Mouse (Mus musculus): ENCODE data around the gene Psmd8.
"Not testable (repeated sequence)": the region's sequence is repeated elsewhere in the genome, so short reads cannot be mapped to it uniquely, and the experiment has no call there.

Gene Psmd8

DNA sequence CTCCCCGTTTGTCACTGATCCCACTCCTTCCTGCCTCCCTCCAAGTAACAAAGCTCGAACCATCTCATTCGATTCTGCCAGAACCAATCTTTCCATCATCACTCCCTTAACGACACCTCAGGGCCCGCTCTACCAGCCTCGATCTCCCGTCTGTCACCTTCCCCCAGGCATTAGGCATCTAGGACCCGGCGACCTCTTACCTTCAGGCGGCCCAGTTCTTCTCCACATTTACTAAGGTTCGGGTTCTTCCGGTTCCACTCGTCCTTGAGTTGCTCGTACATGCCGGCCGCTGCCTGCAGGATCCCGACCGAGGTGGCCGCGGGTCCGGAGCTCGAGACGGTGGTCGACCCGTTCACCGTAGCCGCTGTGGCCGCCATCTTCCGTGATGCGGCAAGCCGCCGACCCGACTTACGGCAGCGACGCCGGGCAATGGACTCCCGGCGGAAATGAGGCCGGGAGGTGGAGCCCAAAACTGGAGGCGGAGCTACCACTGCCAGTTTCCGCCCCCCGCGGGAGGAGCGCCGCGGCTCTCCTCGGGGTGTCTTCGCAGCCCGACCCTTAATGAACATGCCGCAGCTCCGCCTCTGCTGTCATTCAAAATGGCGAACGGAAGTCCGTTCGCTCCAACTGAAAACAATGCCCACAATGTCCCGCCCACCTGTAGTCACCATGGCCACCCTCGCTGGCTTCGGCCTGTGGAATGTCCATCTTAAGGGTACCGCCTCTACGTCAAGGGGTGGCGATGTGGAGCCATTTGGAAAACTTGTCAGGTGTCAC, at the start of gene Psmd8:
TSS of gene Psmd8 (minus strand) at position 625 of the 777 bp plus-strand sequence.
- peak; percentile 96 to 98 for DNase-seq

GRCm38 (mm10) chr7:29228202-29228601, 47.7 kb upstream of the Psmd8 start:
- no peak for DNase-seq

GRCm38 (mm10) chr7:29225520-29225919, 45.0 kb upstream of the Psmd8 start:
- DNase-seq = no peak

DNA sequence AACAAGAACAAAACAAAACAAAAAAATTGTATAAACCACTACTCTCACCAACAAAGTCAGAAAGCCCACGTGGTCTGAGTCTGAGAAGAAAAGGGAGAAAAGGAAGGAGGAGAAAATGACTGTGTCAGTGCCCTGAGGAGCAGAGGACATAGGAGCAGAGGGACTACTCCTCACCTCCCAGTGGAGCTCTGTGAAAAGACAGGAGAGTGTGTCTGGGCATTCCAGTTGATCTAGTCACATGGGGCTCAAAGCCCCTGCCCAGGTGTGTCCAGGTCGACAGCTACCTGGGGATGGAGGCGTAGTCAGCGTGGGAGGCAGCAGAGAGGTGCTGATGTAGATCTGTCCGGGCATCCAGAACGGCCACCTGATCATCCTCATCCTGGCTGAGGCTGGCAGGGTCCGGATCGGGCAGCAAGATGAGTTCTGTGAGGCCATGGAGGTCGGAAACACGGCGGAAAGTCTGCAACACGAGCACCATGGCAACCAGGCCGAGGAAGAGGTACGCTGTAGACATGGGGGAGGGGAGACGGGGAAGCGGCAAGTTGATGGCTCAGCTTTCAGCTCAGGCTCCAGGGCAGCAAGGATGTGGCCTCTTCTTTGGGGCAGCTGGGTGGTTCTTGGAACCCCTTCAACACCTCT, 44.4 kb upstream of the Psmd8 start:
- DNase-seq = peak in 1 of 2 experiments; percentile 37

GRCm38 (mm10) chr7:29214846-29215245, 34.3 kb upstream of the Psmd8 start:
- peak in 1 of 2 experiments; percentile 7 for DNase-seq

GRCm38 (mm10) chr7:29214236-29214635, 33.7 kb upstream of the Psmd8 start:
- DNase-seq = peak in 1 of 2 experiments; percentile 12

- peak; percentile 62 to 78 for DNase-seq
These were observed 33.2 kb upstream of the Psmd8 start, which contains the start of gene Catsperg1 for GRCm38 (mm10) chr7:29213675-29214082. Gene Catsperg1 (minus strand): TSS chr7:29214035.

DNA sequence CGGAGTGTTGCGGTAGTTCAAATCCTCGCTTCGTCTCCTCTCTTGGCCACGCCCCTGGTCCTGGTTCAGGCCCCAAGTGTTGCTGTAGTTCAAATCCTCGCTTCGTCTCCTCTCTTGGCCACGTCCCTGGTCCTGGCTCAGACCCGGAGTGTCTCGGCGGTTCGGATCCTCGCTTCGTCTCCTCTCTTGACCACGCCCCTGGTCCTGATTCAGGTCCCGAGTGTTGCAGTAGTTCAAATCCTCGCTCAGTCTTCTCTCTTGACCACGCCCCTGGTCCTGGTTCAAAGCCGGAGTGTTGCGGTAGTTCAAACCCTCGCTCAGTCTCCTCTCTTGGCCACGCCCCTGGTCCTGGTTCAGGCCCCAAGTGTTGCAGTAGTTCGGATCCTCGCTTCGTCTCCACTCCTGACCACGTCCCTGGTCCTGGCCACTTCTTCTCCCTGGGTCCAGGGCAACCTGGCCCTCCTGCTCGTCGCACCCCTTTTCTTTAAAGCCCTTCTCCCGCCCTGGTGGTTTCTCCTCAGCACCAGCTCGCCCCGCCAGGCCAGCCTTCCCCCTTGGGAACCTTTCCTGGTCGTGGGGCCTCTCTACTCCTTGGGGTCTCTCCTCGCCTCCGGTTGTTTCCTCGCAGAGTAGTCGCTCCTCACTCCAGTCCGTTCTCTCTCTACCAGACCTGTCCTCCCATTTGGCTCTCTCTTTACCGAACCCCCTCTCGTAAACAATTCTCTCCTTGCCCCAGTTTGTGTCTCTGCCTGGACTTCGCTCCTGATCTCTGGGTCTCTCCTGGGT, 32.5 kb upstream of the Psmd8 start:
- peak in 1 of 2 experiments; percentile 4 for DNase-seq

DNA sequence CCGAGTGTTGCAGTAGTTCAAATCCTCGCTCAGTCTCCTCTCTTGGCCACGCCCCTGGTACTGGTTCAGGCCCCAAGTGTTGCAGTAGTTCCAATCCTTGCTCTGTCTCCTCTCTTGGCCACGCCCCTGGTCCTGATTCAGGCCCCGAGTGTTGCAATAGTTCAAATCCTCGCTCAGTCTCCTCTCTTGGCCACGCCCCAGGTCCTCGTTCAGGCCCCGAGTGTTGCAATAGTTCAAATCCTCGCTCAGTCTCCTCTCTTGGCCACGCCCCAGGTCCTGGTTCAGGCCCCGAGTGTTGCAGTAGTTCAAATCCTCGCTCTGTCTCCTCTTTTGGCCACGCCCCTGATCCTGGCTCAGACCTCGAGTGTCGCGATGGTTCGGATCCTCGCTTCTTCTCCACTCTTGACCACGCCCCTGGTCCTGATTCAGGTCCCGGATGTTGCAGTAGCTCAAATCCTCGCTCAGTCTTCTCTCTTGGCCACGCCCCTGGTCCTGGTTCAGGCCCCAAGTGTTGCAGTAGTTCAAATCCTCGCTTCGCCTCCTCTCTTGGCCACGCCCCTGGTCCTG, 31.8 kb upstream of the Psmd8 start:
- DNase-seq = peak; percentile 25 to 49

GRCm38 (mm10) chr7:29211415-29212198, 31.1 kb upstream of the Psmd8 start:
- DNase-seq = peak; percentile 88 to 93

DNA sequence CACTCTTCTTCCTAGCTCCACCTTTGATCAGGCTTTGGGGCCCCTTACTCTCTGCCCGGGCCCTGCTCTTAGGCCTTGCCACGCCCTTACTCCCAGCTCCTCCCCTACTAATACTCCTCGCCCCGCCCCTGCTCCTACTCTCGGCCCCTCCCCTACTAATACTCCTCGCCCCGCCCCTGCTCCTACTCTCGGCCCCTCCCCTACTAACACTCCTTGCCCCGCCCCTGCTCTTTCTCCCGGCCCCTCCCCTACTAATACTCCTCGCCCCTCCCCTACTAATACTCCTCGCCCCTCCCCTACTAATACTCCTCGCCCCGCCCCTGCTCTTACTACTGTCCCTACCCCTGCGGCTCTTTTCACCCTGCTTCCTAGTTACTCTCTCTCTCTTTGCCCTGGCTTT, 30.5 kb upstream of the Psmd8 start:
- peak; percentile 70 to 78 for DNase-seq

DNA sequence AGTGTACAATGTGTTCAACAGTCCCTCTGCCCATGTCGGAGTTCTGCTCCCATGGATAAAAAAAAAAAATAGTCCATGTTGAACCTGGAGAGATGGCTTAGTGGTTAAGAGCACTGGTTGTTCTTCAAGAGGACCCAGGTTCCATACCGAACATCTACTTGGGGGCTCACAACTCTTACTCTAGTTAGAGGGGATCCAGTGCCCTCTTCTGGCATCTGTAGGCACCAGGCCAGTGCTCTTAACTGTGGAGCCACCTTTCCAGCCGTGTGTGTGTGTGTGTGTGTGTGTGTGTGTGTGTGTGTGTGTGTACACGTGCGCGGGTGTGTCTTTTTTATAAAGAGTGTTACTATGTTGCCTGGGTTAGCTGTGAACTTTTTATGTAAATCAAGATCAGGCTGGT, 22.1 kb upstream of the Psmd8 start:
- DNase-seq = no peak

DNA sequence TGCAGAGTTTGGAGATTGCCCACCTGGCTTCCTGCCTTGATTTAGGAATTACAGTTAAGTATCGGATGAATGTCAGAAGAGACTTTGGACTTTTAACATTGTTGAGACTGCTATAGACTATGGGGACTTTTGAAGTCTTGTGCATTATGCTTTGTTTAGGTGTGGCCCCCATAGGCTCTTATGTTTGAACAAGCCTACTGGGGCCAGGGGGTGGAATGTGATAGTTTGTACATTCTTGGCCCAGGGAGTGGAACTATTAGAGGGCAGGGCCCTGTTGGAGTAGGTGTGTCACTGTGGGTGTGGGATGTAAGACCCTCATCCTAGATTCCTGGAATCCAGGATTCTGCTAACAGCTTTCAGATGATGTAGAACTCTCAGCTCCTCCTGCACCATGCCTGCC, 13.7 kb upstream of the Psmd8 start:
- not testable (repeated sequence) for DNase-seq

DNA sequence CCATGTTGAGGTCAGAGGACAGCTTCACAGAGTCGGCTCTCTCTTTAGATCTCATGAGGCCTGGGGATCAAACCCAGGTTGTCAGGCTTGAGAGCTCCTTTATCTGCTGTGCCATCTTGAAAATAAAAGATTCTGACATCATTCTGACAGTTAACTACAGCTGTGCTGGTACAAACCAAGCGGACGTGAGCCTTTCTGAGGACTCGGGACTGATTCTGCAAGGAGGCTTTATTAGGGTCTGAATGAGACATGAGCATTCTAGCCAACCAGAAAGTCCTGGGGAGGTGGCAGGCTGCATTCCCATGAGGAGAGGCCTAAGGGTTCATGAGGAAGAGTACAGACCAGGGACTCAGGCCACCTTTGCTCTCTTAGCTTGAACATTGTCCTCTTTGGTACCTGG, 822 bp upstream of the Psmd8 start:
- DNase-seq = not testable (repeated sequence)

DNA sequence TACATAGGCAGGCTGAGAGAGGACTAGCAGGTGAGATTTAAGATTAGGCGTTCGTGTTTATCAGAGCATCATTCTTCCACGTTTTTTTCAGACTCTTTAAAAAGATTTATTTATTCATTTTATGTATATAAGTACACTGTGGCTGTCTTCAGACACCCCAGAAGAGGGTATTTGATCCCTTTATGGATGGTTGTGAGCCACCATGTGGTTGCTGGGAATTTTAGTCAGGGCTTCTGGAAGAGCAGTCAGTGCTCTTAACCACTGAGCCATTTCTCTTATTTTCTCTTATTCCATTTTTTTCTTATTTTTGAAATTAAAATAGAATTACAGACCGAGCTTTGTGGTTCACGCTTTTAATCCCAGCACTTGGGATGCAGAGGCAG, 344 bp upstream of the Psmd8 start:
- DNase-seq = no peak

DNA sequence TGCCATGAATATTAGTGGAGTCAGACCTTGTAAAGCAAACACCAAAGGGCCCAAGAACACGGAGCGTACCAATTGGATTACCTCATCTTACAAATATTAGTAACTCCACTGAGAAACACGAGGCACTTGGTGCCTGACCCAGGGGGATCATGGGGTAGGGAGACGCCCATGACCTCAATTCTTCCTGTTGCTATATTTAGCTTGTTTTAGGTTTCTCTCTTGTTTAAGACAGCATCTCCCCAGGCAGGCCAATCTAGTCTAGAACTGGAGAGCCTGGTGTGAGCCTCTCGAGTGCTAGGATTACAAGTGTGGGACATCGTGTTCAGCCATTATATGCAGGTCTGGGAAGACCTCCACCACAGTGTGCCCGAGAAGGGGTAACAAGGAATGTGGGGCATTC, 1.2 kb downstream of the Psmd8 start:
- DNase-seq = no peak

DNA sequence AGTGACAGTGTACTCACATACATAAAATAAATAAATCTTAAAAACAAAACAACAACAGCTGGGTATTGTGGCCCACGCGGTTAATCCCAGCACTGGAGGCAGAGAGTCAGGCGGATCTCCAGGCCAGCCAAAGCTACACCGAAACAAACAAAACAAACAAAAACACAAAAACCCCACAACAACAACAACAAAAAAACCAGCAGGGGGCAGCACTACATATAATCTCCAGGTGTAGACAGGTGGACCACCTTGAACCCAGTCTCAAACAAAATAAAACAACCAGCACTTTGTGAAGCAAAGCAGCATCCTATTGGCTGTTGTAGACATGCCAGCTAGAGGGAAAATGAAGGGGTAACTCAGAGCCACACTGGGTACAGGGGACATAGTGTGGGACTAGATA, 2.4 kb downstream of the Psmd8 start:
- no peak for DNase-seq

GRCm38 (mm10) chr7:29172390-29173016, 8.0 kb downstream of the Psmd8 start:
- DNase-seq = peak in 1 of 2 experiments; percentile 18

- peak; percentile 35 to 39 for DNase-seq
These were observed 8.9 kb downstream of the Psmd8 start for GRCm38 (mm10) chr7:29171562-29172097.

DNA sequence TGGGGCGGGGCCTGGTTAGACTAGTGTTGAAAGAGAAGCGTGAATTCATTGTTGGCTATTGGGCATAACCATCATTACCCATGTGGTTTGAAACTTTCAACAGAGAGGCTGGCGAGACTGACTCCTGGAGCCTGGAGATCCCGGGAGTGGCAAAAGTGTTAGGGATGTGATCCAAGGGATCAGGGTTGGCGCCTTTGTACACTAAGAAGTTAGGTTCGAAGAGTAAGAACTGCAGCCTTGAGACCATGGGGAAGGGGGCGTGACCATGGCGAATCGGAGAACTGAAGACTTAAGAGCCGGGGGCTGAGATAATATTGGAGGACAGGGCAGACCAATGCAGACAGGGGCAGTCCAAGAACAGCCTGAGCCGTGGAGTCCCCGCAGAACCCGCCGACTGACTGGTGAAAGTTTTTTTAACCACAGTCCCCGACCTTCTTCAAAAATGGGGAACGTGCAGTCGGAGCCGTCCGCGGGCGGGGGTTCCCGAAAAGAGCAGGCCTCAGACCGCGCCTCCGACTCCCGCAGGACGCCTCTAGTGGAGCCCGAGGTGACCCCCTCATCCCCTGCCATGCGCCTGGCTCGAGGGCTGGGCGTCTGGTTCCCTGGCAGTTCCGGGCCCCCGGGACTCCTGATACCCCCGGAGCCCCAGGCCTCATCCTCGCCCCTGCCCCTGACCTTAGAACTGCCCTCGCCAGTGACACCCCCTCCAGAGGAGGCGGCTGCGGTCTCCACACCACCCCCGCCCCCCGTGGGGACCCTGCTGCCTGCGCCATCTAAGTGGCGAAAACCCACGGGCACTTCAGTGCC, 9.5 kb downstream of the Psmd8 start:
- DNase-seq = peak; percentile 41 to 48
